Mouse (Mus musculus): ENCODE measurements around the gene Was. TPM values are rescaled to one million over a fixed set of nuclear protein-coding genes. Genes with fewer than 3 reads are reported as not detected.
A peak's percentile ranks its signal among the peaks of the same experiment; 100 is the strongest.

Gene Was
- total and polyA plus RNA-seq, 3 experiments, result 86.1 to 198 (median 105) TPM

- no peak overlapping the region for H3K4me3 ChIP-seq (ENCODE audit: low read depth, low read length)
- no peaks in the 10 kb centered on the region for H3K9me3 ChIP-seq (replicated peaks)
- no peaks in the 10 kb centered on the region for H3K27me3 ChIP-seq (ENCODE audit: insufficient read depth, low read length)
- ATAC-seq (ENCODE audit: extremely low read depth, insufficient number of reproducible peaks, low FRiP score, poor library complexity, severe bottlenecking) (no peak), DNase-seq (ENCODE audit: low spot score) (no peak)
- H3K36me3 ChIP-seq (replicated peaks), result peaks cover 64% of the 10 kb centered on the region
- 0 out of 2 replicates have a peak, but pooled peaks cover 2% of the 10 kb centered on the region for H3K4me1 ChIP-seq (ENCODE audit: insufficient read depth, low read depth, low read length)
- TF ChIP-seq POLR2AphosphoS5 (IDR thresholded peaks at IDR 0.05; ENCODE audit: insufficient replicate concordance, low read depth, low read length) (no peak), TAL1 (conservative IDR thresholded peaks at IDR 0.05; ENCODE audit: low read depth, low read length) (no peak)
Measured at GRCm38 (mm10) chrX:8123821-8124470, 33.6 kb upstream of the Was start.

GRCm38 (mm10) chrX:8117264-8117663 is 27.0 kb upstream of the Was start:
- Histone ChIP-seq H3K9me3 (replicated peaks) (no peaks in the 10 kb centered on the region), H3K4me3 (ENCODE audit: low read depth, low read length) (no peak overlapping the region), H3K4me1 (ENCODE audit: insufficient read depth, low read depth, low read length) (peaks cover 5% of the 10 kb centered on the region), H3K36me3 (replicated peaks) (peaks cover 9% of the 10 kb centered on the region), H3K27me3 (ENCODE audit: insufficient read depth, low read length) (no peaks in the 10 kb centered on the region)
- DNase-seq (ENCODE audit: low spot score), result no peak
- TF ChIP-seq CTCF (IDR thresholded peaks at IDR 0.05; ENCODE audit: low read depth, low read length) (no peak), GATA2 (IDR thresholded peaks at IDR 0.05; ENCODE audit: borderline replicate concordance, low read depth, low read length) (no peak), POLR2AphosphoS5 (IDR thresholded peaks at IDR 0.05; ENCODE audit: insufficient replicate concordance, low read depth, low read length) (no peak), GATA1 (IDR thresholded peaks at IDR 0.05; ENCODE audit: borderline replicate concordance, low read length) (no peak), TAL1 (conservative IDR thresholded peaks at IDR 0.05; ENCODE audit: low read depth, low read length) (no peak)
- no peak for ATAC-seq (ENCODE audit: extremely low read depth, insufficient number of reproducible peaks, low FRiP score, poor library complexity, severe bottlenecking)

GRCm38 (mm10) chrX:8115275-8115674 is 25.0 kb upstream of the Was start:
- Histone ChIP-seq H3K36me3 (replicated peaks) (peaks cover 5% of the 10 kb centered on the region), H3K4me3 (ENCODE audit: low read depth, low read length) (no peak overlapping the region), H3K27me3 (ENCODE audit: insufficient read depth, low read length) (no peaks in the 10 kb centered on the region), H3K4me1 (ENCODE audit: insufficient read depth, low read depth, low read length) (peaks cover 5% of the 10 kb centered on the region), H3K9me3 (replicated peaks) (no peaks in the 10 kb centered on the region)
- no peak for DNase-seq (ENCODE audit: low spot score)
- TF ChIP-seq TAL1 (conservative IDR thresholded peaks at IDR 0.05; ENCODE audit: low read depth, low read length) (no peak), GATA2 (IDR thresholded peaks at IDR 0.05; ENCODE audit: borderline replicate concordance, low read depth, low read length) (no peak), POLR2AphosphoS5 (IDR thresholded peaks at IDR 0.05; ENCODE audit: insufficient replicate concordance, low read depth, low read length) (no peak)
- ATAC-seq (ENCODE audit: extremely low read depth, insufficient number of reproducible peaks, low FRiP score, poor library complexity, severe bottlenecking), result no peak

- no peak for DNase-seq (ENCODE audit: low spot score)
- peaks cover 24% of the 10 kb centered on the region for H3K4me1 ChIP-seq (ENCODE audit: insufficient read depth, low read depth, low read length)
- H3K36me3 ChIP-seq (replicated peaks), result no peaks in the 10 kb centered on the region
- no peak overlapping the region for H3K4me3 ChIP-seq (ENCODE audit: low read depth, low read length)
- TF ChIP-seq GATA1 (IDR thresholded peaks at IDR 0.05; ENCODE audit: borderline replicate concordance, low read length), result no peak
- no peak for TF ChIP-seq POLR2AphosphoS5 (IDR thresholded peaks at IDR 0.05; ENCODE audit: insufficient replicate concordance, low read depth, low read length)
- no peak for TF ChIP-seq CTCF (IDR thresholded peaks at IDR 0.05; ENCODE audit: low read depth, low read length)
- no peak for TF ChIP-seq TAL1 (conservative IDR thresholded peaks at IDR 0.05; ENCODE audit: low read depth, low read length)
- no peak for TF ChIP-seq GATA2 (IDR thresholded peaks at IDR 0.05; ENCODE audit: borderline replicate concordance, low read depth, low read length)
- H3K9me3 ChIP-seq (replicated peaks), result no peaks in the 10 kb centered on the region
- H3K27me3 ChIP-seq (ENCODE audit: insufficient read depth, low read length), result no peaks in the 10 kb centered on the region
- no peak for ATAC-seq (ENCODE audit: extremely low read depth, insufficient number of reproducible peaks, low FRiP score, poor library complexity, severe bottlenecking)
Measured at GRCm38 (mm10) chrX:8105019-8105418, 14.7 kb upstream of the Was start.

GRCm38 (mm10) chrX:8102213-8102668 is 11.9 kb upstream of the Was start:
- Histone ChIP-seq H3K4me1 (ENCODE audit: insufficient read depth, low read depth, low read length) (peaks cover 29% of the 10 kb centered on the region), H3K4me3 (ENCODE audit: low read depth, low read length) (no peak overlapping the region), H3K27me3 (ENCODE audit: insufficient read depth, low read length) (no peaks in the 10 kb centered on the region), H3K36me3 (replicated peaks) (no peaks in the 10 kb centered on the region), H3K9me3 (replicated peaks) (no peaks in the 10 kb centered on the region)
- DNase-seq (ENCODE audit: low spot score) (no peak), ATAC-seq (ENCODE audit: extremely low read depth, insufficient number of reproducible peaks, low FRiP score, poor library complexity, severe bottlenecking) (peak; percentile 91)
- TF ChIP-seq CTCF (IDR thresholded peaks at IDR 0.05; ENCODE audit: low read depth, low read length) (no peak), TAL1 (conservative IDR thresholded peaks at IDR 0.05; ENCODE audit: low read depth, low read length) (peak; percentile 88), POLR2AphosphoS5 (IDR thresholded peaks at IDR 0.05; ENCODE audit: insufficient replicate concordance, low read depth, low read length) (no peak), GATA1 (IDR thresholded peaks at IDR 0.05; ENCODE audit: borderline replicate concordance, low read length) (no peak)

- TF ChIP-seq POLR2AphosphoS5 (IDR thresholded peaks at IDR 0.05; ENCODE audit: insufficient replicate concordance, low read depth, low read length), result no peak
- TF ChIP-seq GATA1 (IDR thresholded peaks at IDR 0.05; ENCODE audit: borderline replicate concordance, low read length), result no peak
- no peak for TF ChIP-seq GATA2 (IDR thresholded peaks at IDR 0.05; ENCODE audit: borderline replicate concordance, low read depth, low read length)
- TF ChIP-seq TAL1 (conservative IDR thresholded peaks at IDR 0.05; ENCODE audit: low read depth, low read length), result no peak
- no peak for TF ChIP-seq CTCF (IDR thresholded peaks at IDR 0.05; ENCODE audit: low read depth, low read length)
- no peak for ATAC-seq (ENCODE audit: extremely low read depth, insufficient number of reproducible peaks, low FRiP score, poor library complexity, severe bottlenecking)
- H3K9me3 ChIP-seq (replicated peaks), result no peaks in the 10 kb centered on the region
- no peak for DNase-seq (ENCODE audit: low spot score)
- H3K4me3 ChIP-seq (ENCODE audit: low read depth, low read length), result no peak overlapping the region
- no peaks in the 10 kb centered on the region for H3K36me3 ChIP-seq (replicated peaks)
- H3K4me1 ChIP-seq (ENCODE audit: insufficient read depth, low read depth, low read length), result peaks cover 29% of the 10 kb centered on the region
- H3K27me3 ChIP-seq (ENCODE audit: insufficient read depth, low read length), result no peaks in the 10 kb centered on the region
Measured at GRCm38 (mm10) chrX:8101017-8101416, 10.7 kb upstream of the Was start.
